Mouse (Mus musculus) cerebral cortex, adult 2 months (tissue): ENCODE data around the gene Aqr.

Experiments used
- WGBS: fragments of 180-500 bp; shearing (Covaris S2); methylation state at CpG from one replicate; pipeline ENCODE4 v1.1.7; 2018; 5-methylcytosine and 5-hydroxymethylcytosine counted together

Gene Aqr

DNA sequence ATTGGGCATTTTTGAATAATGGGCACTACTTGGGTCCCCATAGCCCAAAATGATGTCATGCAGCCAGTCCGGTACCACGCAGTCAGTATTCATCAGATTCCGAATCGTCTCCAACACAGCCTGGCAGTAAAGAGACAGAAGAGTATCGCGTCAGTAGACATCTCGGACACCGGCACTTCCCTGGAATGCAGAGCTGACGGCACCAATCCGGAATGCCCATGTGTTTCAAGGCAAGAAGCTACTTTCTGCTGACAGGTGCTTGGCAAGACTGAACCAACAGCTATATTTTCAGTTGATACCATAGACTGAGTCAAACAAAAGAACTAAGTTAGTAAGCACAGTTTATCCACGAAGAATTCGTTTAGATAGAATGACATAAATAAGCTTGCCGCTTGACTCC, 56.2 kb downstream of the Aqr start:
- WGBS, result 86% methylated on average over 13 of the region's 13 CpGs

- 93% methylated on average over 4 of the region's 4 CpGs for WGBS
These were observed 63.5 kb downstream of the Aqr start for GRCm38 (mm10) chr2:114123304-114123703.

DNA sequence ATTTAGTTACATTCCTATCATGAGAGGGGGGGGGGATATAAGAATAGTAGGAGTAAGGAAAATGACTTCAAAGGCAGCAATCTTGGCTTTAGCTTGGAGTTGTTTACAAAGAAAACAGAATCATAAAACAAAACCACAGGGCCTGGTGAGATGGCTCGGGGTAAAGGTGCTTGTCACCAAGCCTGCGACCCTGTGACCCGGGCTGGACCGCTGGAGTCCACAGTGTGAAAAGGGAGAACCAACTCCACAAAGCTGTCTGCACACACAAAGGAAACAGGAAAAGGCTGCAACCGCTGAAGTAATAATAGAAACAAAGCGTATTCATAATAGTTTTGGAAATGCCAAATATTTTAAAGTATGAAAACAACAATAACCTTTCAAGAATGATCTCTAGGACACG, 67.4 kb downstream of the Aqr start:
- WGBS, result 78% methylated on average over 7 of the region's 7 CpGs

DNA sequence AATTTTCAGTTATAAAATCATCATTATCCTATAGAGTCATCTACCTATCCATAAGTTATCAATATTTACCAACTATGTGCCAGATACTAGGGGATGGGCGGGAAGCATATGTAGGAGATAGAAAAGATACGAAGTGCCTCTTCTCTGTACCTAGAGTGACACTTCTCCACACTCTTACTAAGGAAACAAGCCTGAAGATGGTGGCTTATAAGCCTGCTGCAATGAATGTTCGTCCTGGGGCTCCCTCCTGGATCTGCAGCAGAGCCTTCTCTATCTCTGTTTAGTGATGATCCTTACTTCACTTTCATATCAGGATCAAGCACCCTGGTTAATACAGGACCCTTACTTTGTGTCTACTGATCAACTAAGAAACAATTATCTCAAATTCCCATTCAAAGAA, 69.2 kb downstream of the Aqr start:
- WGBS, result 93% methylated on average over 3 of the region's 3 CpGs

DNA sequence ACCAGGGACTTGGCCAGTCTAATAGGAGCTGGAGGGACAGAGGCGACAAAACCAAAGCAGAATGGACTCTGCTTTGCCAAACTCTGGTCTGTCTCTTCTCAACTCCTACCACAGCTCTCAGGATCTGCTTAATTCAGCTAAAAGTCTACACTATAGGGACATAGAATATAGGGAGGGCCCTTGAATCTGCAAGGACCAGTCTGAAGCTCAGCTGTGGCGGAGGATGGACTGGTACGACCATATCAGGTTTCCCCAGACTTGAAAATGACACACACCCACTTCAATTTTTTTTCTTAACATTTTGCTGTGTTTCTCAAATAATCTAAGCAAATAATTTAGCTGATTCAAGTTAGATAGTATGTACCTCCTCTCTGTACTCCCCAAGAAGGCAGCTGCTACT, 69.6 kb downstream of the Aqr start:
- 93% methylated on average over 3 of the region's 3 CpGs for WGBS

- WGBS, result 94% methylated on average over 4 of the region's 4 CpGs
These were observed 71.3 kb downstream of the Aqr start for GRCm38 (mm10) chr2:114115563-114115962.

DNA sequence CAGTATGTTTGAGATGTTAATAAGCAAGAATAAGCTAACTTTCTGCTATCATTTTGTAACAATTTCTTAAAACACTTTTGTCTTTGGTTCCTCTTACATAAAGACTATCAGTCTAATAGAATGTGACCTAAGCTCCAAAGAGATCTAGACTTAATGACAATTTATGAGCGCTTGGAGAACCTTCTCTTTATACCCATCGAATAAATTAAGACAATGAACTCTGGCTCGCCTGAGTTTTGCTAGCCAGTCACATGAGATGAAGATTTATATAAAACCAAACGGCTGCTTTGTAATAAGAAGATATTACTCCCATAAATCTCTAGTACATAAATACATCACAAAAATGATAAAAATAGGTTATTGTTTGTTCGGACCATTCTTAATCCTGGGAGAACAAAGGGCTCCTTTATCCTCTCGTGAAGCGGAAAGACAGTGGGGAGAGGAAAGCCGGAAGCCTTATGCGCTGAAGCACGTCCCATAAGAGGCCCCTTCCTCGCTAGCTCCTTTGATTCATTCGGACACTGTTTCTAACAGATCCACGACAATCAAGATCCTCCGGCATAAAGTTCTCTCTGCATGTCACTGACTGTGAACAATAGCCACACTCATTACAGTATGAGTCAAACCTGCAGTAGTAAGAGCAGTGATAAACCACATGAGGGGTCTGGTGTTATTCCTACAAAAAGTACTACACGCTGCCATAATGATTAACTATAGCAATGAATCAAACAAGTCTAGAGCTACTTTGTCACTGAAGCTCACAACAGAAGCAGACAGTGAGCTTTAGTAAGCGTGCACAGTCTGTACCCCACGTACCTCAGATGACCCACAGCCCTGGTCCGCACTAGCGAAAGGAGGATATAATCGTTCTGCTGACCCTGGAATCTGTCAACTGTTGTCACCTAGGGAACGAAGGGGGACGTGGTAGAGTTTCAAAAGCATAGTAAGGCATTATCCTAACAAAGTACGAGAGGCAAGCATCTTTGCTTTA, 79.2 kb downstream of the Aqr start:
- 75% methylated on average over 23 of the region's 23 CpGs for WGBS

DNA sequence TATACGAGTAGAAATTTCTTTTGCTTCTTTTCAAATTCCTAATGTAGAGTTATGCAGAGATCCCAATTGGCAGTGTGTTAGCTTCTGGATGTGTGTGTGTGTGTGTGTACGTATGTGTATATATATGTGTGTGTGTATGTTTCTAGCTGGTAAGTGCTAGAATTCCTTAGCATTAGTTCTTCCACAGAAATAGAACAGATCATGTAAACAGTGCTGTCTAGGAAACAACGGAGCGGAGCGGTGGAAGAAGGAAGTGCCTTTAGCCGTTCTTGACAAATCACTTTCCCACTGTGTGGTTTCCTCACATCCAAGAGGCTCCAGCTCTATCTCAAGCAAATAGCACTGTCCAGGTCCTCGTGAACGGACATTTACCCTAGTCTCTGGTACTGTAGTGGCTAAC, 80.4 kb downstream of the Aqr start:
- WGBS, result 84% methylated on average over 8 of the region's 8 CpGs

DNA sequence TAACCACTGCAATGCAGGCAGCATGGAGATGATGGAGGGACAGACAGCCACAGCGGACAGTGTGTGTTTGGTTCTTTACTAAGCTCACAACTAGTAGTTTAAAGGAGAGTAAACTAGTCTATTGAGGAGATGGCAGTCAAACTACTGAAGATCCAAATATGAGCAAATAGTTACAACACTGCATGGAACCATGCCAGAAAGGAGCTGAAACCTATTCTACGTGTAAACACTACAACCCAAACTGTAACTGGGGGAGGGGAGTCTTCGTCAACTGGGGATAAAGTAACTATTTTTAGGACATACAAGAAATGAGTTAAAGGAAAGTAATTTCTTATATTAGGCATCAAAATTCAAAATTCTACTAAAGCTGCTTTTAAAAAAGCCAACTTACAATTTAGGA, 84.4 kb downstream of the Aqr start:
- WGBS, result 78% methylated on average over 3 of the region's 3 CpGs

DNA sequence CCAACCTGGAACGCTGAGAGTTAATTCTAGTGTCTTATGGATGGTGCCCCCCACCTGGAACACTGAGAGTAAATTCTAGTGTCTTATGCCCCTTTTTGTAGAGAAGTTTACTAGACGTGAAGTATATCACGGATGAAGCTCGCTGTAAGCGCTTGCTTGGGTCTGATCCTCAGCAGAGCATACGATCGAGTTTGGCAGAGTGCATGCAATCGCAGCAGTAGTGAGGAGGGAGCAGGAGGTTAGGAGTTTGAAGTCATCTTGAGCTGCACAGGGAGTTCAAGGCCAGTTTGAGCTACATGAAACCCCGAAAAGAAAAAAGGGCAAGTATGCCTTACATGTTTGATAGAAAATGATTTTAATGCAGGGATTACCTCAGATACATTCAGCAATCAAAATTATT, 86.0 kb downstream of the Aqr start:
- WGBS, result 93% methylated on average over 9 of the region's 9 CpGs

GRCm38 (mm10) chr2:114099816-114100215, 87.0 kb downstream of the Aqr start:
- 93% methylated on average over 3 of the region's 3 CpGs for WGBS

DNA sequence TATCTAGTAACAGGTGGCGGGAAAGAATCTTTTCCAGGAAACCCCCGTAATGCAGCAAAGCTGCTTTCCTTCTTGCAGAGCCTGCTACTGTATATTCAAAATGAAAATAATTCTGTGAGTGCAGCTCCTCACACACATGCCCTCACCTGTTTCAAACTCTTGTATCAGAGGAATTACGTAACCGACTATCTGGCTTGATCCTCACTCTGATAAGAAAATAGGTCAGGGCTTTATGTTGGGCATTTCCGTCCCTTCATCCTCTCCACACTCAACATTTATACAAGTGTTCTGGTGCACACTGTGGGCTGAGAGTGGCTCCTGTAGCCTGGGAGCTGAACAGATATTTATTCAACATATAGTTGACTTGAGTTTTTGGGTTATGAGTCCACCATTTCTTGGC, 87.7 kb downstream of the Aqr start:
- WGBS, result 94% methylated on average over 5 of the region's 5 CpGs

- WGBS, result 91% methylated on average over 4 of the region's 4 CpGs
These were observed 89.2 kb downstream of the Aqr start for GRCm38 (mm10) chr2:114097627-114098026.

GRCm38 (mm10) chr2:114096570-114096969, 90.3 kb downstream of the Aqr start:
- WGBS, result 83% methylated on average over 1 of the region's 1 CpGs

- WGBS, result 56% methylated on average over 5 of the region's 5 CpGs
These were observed 91.5 kb downstream of the Aqr start for GRCm38 (mm10) chr2:114095348-114095747.

DNA sequence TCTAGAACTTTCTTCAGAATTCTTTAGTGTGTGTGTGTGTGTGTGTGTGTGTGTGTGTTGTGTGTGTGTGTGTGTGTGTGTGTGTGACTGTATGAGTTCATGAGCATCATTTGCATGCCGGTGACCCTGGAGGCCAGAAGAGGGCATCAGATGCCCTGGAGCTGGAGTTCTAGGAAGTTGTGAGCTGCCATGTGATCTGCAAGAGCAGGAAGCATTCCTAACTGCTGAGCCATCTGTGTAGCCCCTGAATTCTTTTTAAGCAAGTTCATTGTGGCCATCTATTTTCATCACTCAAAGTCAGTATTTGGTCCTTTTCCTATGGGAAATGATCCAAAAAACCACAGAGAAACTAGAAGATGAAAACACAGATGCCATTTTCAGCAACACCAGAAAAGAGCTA, 92.1 kb downstream of the Aqr start:
- 76% methylated on average over 1 of the region's 1 CpGs for WGBS

GRCm38 (mm10) chr2:114093577-114093976, 93.2 kb downstream of the Aqr start:
- 47% methylated on average over 9 of the region's 9 CpGs for WGBS

DNA sequence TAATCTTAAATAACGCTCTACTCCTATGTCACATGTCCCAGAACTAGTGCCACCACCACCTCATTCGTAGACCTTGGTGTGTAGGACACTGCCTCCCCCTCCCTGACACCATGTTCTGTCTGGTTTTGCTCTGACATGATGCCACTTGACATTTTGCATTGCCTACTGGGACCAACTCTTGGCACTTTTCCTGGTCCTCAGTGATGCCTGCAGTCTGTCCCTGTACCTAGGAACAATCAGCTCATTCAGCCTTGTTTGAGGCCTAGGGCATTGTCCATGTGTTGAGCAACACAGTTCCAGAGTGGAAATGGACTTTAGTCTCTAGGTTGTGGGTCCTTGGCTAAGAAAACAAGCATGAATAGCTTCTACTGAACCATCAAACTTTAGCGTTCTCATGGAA, 97.0 kb downstream of the Aqr start:
- 76% methylated on average over 3 of the region's 3 CpGs for WGBS

- WGBS, result 61% methylated on average over 1 of the region's 1 CpGs
These were observed 99.6 kb downstream of the Aqr start for GRCm38 (mm10) chr2:114087271-114087670.

DNA sequence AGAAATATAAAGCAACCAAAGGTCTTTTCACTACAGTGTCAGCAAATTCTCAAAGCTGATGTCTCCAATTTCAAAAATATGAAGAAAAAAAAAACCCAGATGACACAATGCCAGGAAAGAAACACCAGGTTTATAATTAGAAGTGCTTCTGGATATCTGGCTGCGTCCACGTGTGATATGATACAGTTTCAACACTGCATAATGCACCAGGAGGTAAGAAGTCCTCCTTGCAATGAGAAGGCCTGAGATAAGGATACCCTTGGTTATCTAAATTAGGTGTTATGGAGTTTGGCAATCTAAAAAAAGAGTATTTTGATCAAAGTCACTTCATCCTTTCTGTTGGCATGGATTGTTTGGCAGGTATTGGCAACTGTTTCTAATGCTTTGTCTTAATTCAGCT, 114.9 kb downstream of the Aqr start:
- WGBS, result 58% methylated on average over 2 of the region's 2 CpGs

DNA sequence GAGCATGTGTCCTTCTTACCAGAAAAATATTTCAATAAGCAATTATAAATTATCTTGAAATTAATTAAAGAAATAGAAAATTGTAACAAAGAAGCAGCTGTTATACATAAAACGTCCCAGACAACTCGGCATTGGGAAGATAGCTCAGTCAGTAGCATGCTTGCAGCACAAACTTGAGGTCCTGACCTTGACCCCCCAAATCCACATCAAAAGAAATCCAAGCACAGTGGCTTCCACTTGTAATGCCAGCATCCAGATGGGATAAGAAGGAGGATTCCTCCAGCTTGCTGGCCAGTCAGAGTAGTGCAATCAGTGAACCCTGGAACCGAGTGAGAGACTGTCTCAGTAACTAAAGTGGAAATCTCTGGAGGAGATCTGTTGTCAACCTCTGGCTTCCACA, 120.6 kb downstream of the Aqr start:
- WGBS, result 90% methylated on average over 3 of the region's 3 CpGs

DNA sequence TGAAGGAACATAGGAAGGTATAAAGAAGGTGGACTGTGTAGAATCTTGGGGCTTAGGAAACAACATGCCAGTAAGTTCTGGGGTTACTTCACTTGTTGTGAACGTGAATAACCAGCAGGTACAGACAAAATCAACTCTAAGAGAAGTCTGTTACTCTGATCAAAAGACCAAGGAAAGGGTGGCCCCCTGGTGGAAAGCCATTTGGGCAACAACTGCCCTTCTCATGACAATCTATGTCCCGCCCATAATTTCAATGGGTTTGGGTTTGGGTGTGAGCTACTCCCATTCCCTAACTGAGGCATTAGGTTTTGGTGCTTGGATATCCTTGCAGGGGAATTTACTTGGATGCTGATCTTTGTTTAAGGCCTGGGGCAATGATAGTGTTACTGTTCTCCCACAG, 122.8 kb downstream of the Aqr start:
- WGBS, result 83% methylated on average over 2 of the region's 2 CpGs

DNA sequence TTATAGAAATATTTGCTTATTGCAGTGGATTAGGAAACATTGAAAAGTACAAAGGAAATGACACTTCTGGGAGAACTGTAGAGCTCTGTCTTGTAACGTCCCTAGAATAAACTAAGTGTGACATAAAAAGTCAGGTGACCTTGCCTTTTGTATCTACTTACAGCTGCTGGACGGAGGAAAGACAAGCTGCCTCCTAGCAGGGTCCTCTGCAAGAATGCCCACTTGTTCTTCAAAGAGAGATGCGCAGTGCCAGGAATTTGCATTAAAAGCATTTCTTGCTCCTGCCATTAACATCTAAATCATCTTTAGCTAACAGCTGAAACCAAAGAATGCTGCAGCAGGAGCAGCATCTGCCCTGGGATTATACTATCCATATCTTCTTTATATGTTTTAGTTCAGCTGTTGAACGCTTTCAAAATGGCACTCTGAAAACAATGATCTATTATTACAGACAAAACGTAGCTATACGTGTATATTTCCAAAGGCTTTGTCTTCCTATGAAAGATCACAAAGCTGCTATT, 126.7 kb downstream of the Aqr start:
- 58% methylated on average over 6 of the region's 6 CpGs for WGBS
